Mouse (Mus musculus): ENCODE measurements at regions not wholly inside any gene's neighbourhood (a gene's known extent, or its start where the extent isn't known, plus 50 kb on each side); places are given as distances from the start of the nearest gene placed in this dataset.

- WGBS, result 44% methylated on average over 2 of the region's 2 CpGs
- no peak overlapping the region for H3K27ac ChIP-seq (ENCODE audit: control insufficient read depth, insufficient read depth, low read depth, low read length, poor library complexity)
- no peak overlapping the region for H3K4me3 ChIP-seq (replicated peaks; ENCODE audit: control insufficient read depth, low read depth, low read length)
- H3K4me1 ChIP-seq (ENCODE audit: control insufficient read depth, insufficient read depth, low read length), result no peaks in the 10 kb centered on the region
- TF ChIP-seq CTCF (IDR thresholded peaks at IDR 0.05; ENCODE audit: control insufficient read depth, insufficient read depth, low read length), result no peak
- TF ChIP-seq POLR2A (IDR thresholded peaks at IDR 0.05; ENCODE audit: borderline replicate concordance, control insufficient read depth, low read depth, low read length), result no peak
These were observed 1561.2 kb upstream of the Zeb2 start for GRCm38 (mm10) chr2:46678366-46678765.

- Histone ChIP-seq H3K27ac (ENCODE audit: control insufficient read depth, insufficient read depth, low read depth, low read length, poor library complexity) (no peak overlapping the region), H3K4me1 (ENCODE audit: control insufficient read depth, insufficient read depth, low read length) (no peaks in the 10 kb centered on the region), H3K4me3 (replicated peaks; ENCODE audit: control insufficient read depth, low read depth, low read length) (no peak overlapping the region)
- 76% methylated on average over 13 of the region's 13 CpGs for WGBS
- TF ChIP-seq CTCF (IDR thresholded peaks at IDR 0.05; ENCODE audit: control insufficient read depth, insufficient read depth, low read length) (no peak), POLR2A (IDR thresholded peaks at IDR 0.05; ENCODE audit: borderline replicate concordance, control insufficient read depth, low read depth, low read length) (no peak)
These were observed 1552.5 kb upstream of the Zeb2 start for GRCm38 (mm10) chr2:46669517-46670291.

- H3K27ac ChIP-seq (ENCODE audit: control insufficient read depth, insufficient read depth, low read depth, low read length, poor library complexity), result no peak overlapping the region
- H3K4me3 ChIP-seq (replicated peaks; ENCODE audit: control insufficient read depth, low read depth, low read length), result no peak overlapping the region
- TF ChIP-seq CTCF (IDR thresholded peaks at IDR 0.05; ENCODE audit: control insufficient read depth, insufficient read depth, low read length) (no peak), POLR2A (IDR thresholded peaks at IDR 0.05; ENCODE audit: borderline replicate concordance, control insufficient read depth, low read depth, low read length) (no peak)
- H3K4me1 ChIP-seq (ENCODE audit: control insufficient read depth, insufficient read depth, low read length), result no peaks in the 10 kb centered on the region
- 78% methylated on average over 3 of the region's 3 CpGs for WGBS
These were observed 1549.8 kb upstream of the Zeb2 start for GRCm38 (mm10) chr2:46666990-46667337.

GRCm38 (mm10) chr2:46666084-46666989 is 1549.1 kb upstream of the Zeb2 start:
- TF ChIP-seq POLR2A (IDR thresholded peaks at IDR 0.05; ENCODE audit: borderline replicate concordance, control insufficient read depth, low read depth, low read length) (no peak), CTCF (IDR thresholded peaks at IDR 0.05; ENCODE audit: control insufficient read depth, insufficient read depth, low read length) (no peak)
- H3K4me1 ChIP-seq (ENCODE audit: control insufficient read depth, insufficient read depth, low read length), result no peaks in the 10 kb centered on the region
- WGBS, result 80% methylated on average over 10 of the region's 10 CpGs
- H3K27ac ChIP-seq (ENCODE audit: control insufficient read depth, insufficient read depth, low read depth, low read length, poor library complexity), result no peak overlapping the region
- H3K4me3 ChIP-seq (replicated peaks; ENCODE audit: control insufficient read depth, low read depth, low read length), result no peak overlapping the region

- no peak for TF ChIP-seq POLR2A (IDR thresholded peaks at IDR 0.05; ENCODE audit: borderline replicate concordance, control insufficient read depth, low read depth, low read length)
- no peak for TF ChIP-seq CTCF (IDR thresholded peaks at IDR 0.05; ENCODE audit: control insufficient read depth, insufficient read depth, low read length)
- Histone ChIP-seq H3K4me1 (ENCODE audit: control insufficient read depth, insufficient read depth, low read length) (no peaks in the 10 kb centered on the region), H3K27ac (ENCODE audit: control insufficient read depth, insufficient read depth, low read depth, low read length, poor library complexity) (no peak overlapping the region), H3K4me3 (replicated peaks; ENCODE audit: control insufficient read depth, low read depth, low read length) (no peak overlapping the region)
- WGBS, result 35% methylated on average over 3 of the region's 3 CpGs
These were observed 1544.7 kb upstream of the Zeb2 start for GRCm38 (mm10) chr2:46661876-46662275.

GRCm38 (mm10) chr2:46660577-46660976 is 1543.4 kb upstream of the Zeb2 start:
- whole genome bisulfite sequencing, result 77% methylated on average over 3 of the region's 3 CpGs
- H3K4me3 ChIP-seq (replicated peaks; ENCODE audit: control insufficient read depth, low read depth, low read length), result no peak overlapping the region
- no peaks in the 10 kb centered on the region for H3K4me1 ChIP-seq (ENCODE audit: control insufficient read depth, insufficient read depth, low read length)
- H3K27ac ChIP-seq (ENCODE audit: control insufficient read depth, insufficient read depth, low read depth, low read length, poor library complexity), result no peak overlapping the region
- TF ChIP-seq CTCF (IDR thresholded peaks at IDR 0.05; ENCODE audit: control insufficient read depth, insufficient read depth, low read length) (no peak), POLR2A (IDR thresholded peaks at IDR 0.05; ENCODE audit: borderline replicate concordance, control insufficient read depth, low read depth, low read length) (no peak)

GRCm38 (mm10) chr2:46655289-46655688 is 1538.1 kb upstream of the Zeb2 start:
- H3K4me3 ChIP-seq (replicated peaks; ENCODE audit: control insufficient read depth, low read depth, low read length), result no peak overlapping the region

GRCm38 (mm10) chr2:46652616-46653015 is 1535.4 kb upstream of the Zeb2 start:
- WGBS, result 69% methylated on average over 1 of the region's 1 CpGs
- H3K27ac ChIP-seq (ENCODE audit: control insufficient read depth, insufficient read depth, low read depth, low read length, poor library complexity), result no peak overlapping the region
- TF ChIP-seq POLR2A (IDR thresholded peaks at IDR 0.05; ENCODE audit: borderline replicate concordance, control insufficient read depth, low read depth, low read length), result no peak
- TF ChIP-seq CTCF (IDR thresholded peaks at IDR 0.05; ENCODE audit: control insufficient read depth, insufficient read depth, low read length), result no peak
- no peaks in the 10 kb centered on the region for H3K4me1 ChIP-seq (ENCODE audit: control insufficient read depth, insufficient read depth, low read length)
- no peak overlapping the region for H3K4me3 ChIP-seq (replicated peaks; ENCODE audit: control insufficient read depth, low read depth, low read length)

More at GRCm38 (mm10) chr2:46655289-46655688, 1538.1 kb upstream of the Zeb2 start:
- TF ChIP-seq CTCF (IDR thresholded peaks at IDR 0.05; ENCODE audit: control insufficient read depth, insufficient read depth, low read length) (no peak), POLR2A (IDR thresholded peaks at IDR 0.05; ENCODE audit: borderline replicate concordance, control insufficient read depth, low read depth, low read length) (no peak)
- H3K27ac ChIP-seq (ENCODE audit: control insufficient read depth, insufficient read depth, low read depth, low read length, poor library complexity), result no peak overlapping the region
- H3K4me1 ChIP-seq (ENCODE audit: control insufficient read depth, insufficient read depth, low read length), result no peaks in the 10 kb centered on the region
- WGBS, result 71% methylated on average over 1 of the region's 1 CpGs
